Mouse (Mus musculus) thymus, adult 2 months (tissue): ENCODE measurements around the gene Gm12800. TPM values are rescaled to one million over a fixed set of nuclear protein-coding genes. Genes with fewer than 3 reads are reported as not detected.
"Not testable (repeated sequence)": the region's sequence is repeated elsewhere in the genome, so short reads cannot be mapped to it uniquely, and the experiment has no call there.

ENCODE experiments used
- DNase-seq: peaks from one replicate; pipeline ENCODE4 v3.0.0; 2021
- H3K27ac ChIP-seq: fragments of 200-500 bp; 2 replicates; pipeline ENCODE4 v1.5.1; 2012; ENCODE audit warnings: low read length, control low read depth; ENCODE audit not compliant: control insufficient read depth, insufficient read depth
- H3K27me3 ChIP-seq: fragments of 200-500 bp; 2 replicates; pipeline ENCODE4 v1.6.1; 2012; ENCODE audit warnings: mild to moderate bottlenecking, low read length, moderate library complexity, mixed read lengths; ENCODE audit not compliant: control insufficient read depth, insufficient read depth
- H3K36me3 ChIP-seq: fragments of 200-500 bp; 2 replicates; pipeline ENCODE4 v1.6.1; 2012; ENCODE audit warnings: mild to moderate bottlenecking, low read length, moderate library complexity; ENCODE audit not compliant: control insufficient read depth, insufficient read depth
- H3K4me1 ChIP-seq: fragments of 200-500 bp; replicated peaks from 2 replicates; pipeline ENCODE4 v1.6.1; 2012; ENCODE audit warnings: low read length; ENCODE audit not compliant: control insufficient read depth, insufficient read depth
- H3K4me3 ChIP-seq: fragments of 200-500 bp; 2 replicates; pipeline ENCODE4 v1.5.1; 2012; ENCODE audit warnings: mild to moderate bottlenecking, low read length, control low read depth, moderate library complexity; ENCODE audit not compliant: control insufficient read depth, insufficient read depth
- CTCF ChIP-seq: fragments of 200-500 bp; IDR thresholded peaks from 2 replicates; pipeline ENCODE4 v1.5.1; 2012; ENCODE audit warnings: mild to moderate bottlenecking, control low read depth, low read length, moderate library complexity, borderline replicate concordance; ENCODE audit not compliant: control insufficient read depth, poor library complexity, insufficient read depth; ENCODE audit errors: extremely low read depth
- POLR2A ChIP-seq: fragments of 200-500 bp; IDR thresholded peaks from 2 replicates; pipeline ENCODE4 v1.6.1; 2012; ENCODE audit warnings: mild to moderate bottlenecking, low read length, control low read depth, moderate library complexity; ENCODE audit not compliant: control insufficient read depth, poor library complexity, insufficient read depth; ENCODE audit errors: extremely low read depth
- WGBS: fragments of 180-500 bp; shearing (Covaris S2); methylation state at CpG from one replicate; pipeline ENCODE4 v1.1.7; 2018; 5-methylcytosine and 5-hydroxymethylcytosine counted together
- polyA plus RNA-seq: library from polyadenylated mRNA; depleted of rRNA; stranded (reverse); fragments of >200 nt; gene quantifications from 2 replicates; pipeline ENCODE4 v1.2.3, GENCODE M21; 2012; rRNA removed

Gene Gm12800
- polyA plus RNA-seq, 1 experiment, result not detected

DNA sequence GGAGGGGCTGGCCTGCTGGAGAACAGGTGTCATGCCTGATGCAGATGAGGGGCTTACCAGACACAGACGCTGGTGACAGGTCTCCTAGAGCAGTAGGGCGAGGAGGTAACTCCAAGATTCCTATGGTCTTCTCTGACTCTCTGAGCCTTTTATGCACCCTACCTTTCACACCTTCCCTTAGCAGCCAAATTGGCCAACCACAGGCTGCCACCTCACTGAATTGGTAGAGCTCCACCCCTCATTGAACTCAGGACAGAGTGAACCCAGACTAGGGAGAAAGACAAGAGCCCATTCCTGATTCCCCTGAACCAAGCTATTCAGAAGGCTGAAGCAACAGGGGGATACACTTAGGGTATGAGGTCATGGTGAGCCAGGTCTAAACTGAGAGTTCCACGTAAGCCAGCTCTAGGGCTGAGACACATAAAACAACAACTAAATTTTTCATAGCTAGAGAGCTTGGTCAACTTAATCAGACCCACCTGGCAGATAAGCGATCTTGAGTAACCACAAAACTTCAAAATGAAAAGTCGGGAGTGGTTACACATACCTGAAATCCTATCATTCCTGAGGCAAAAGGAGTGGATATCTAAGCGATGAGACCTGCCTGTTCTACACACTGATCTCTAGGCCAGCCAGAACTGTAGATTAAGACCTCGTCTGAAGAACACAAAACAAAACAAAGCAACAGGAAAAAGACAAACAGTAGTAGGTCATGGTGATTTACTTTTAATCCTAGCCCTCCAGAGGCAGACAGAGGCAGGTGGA is 15.1 kb upstream of the Gm12800 start, which contains the start of gene C130073F10Rik:
TSS of gene C130073F10Rik (minus strand) at position 134 of the 765 bp plus-strand sequence.
- H3K36me3 ChIP-seq, result no peaks in the 10 kb centered on the region
- no peaks in the 10 kb centered on the region for H3K4me1 ChIP-seq
- no peak within 1 kb of the TSS for H3K27ac ChIP-seq
- H3K4me3 ChIP-seq, result no peak within 1 kb of the TSS
- no peak for DNase-seq
- no peak for TF ChIP-seq POLR2A
- TF ChIP-seq CTCF, result no peak
- 85% methylated on average over 7 of the region's 7 CpGs for WGBS
- H3K27me3 ChIP-seq, result no peaks in the 10 kb centered on the region

DNA sequence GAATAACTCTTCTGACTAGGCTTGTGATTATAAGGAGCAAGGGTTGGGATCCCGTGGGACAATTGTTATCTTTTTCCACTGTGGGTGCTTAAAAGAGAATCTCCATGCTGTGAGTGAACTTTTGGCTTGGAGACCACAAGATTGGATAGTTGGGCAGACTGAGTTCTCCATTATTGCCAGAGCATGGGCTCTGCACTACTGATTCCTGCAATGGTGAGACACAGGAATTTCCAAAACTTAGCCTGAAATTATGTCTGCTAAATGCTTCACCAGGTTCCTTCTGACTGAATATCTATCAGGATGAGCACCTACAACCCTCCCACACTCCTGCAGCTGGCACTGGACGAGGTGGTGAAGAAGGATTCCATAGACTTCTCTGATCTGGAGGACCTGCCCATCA is 31.2 kb downstream of the Gm12800 start, which contains the start of gene Gm12794:
TSS of gene Gm12794 (plus strand) at position 301 of the 400 bp plus-strand sequence.
- H3K36me3 ChIP-seq, H3K27me3 ChIP-seq, H3K27ac ChIP-seq, DNase-seq, H3K4me3 ChIP-seq, H3K4me1 ChIP-seq: not testable (repeated sequence)
- WGBS, result 76% methylated on average over 2 of the region's 2 CpGs

Other genes starting within 250 kb of the Gm12800 start
- gene Lepr, start 191.7 kb upstream of the Gm12800 start, polyA plus RNA-seq, result 0.24 and 3.6 TPM in 2 replicates
- gene B020004J07Rik, start 65.1 kb upstream of the Gm12800 start, polyA plus RNA-seq, result not detected in 2 replicates
- gene C130073F10Rik, start 15.3 kb upstream of the Gm12800 start, polyA plus RNA-seq, result not detected in 2 replicates
- gene Gm12794, start 31.3 kb downstream of the Gm12800 start, polyA plus RNA-seq, result not detected in 2 replicates
- gene Gm12790, start 71.9 kb downstream of the Gm12800 start, polyA plus RNA-seq, result not detected in 2 replicates
- gene Gm12789, start 77.5 kb downstream of the Gm12800 start, polyA plus RNA-seq, result not detected in 2 replicates
- gene Pde4b, start 178.4 kb downstream of the Gm12800 start, polyA plus RNA-seq, result 20.5 and 21.1 TPM in 2 replicates